Mouse (Mus musculus) liver, embryonic 14.5 days (tissue): Measurements from ENCODE around the gene Lcn3. TPM values are rescaled to one million over a fixed set of nuclear protein-coding genes. Genes with fewer than 3 reads are reported as not detected.

ENCODE experiments used
- ATAC-seq: fragments of 200-750 bp; cut with Nextera tagmentation; 2 replicates; pipeline ENCODE4 v1.8.0; 2017; ENCODE audit warnings: moderate number of reproducible peaks, mild to moderate bottlenecking, moderate library complexity; ENCODE audit not compliant: insufficient read depth
- DNase-seq, 3 experiments: peaks; one replicate each; pipeline ENCODE4 v3.0.0-alpha.2; 2012 to 2013; ENCODE audit warnings: low read depth in 3 of 3, low spot score in 3 of 3
- H3K27ac ChIP-seq: fragments of 300-500 bp; sonication (generic); 2 replicates; pipeline ENCODE4 v1.5.1; 2014; ENCODE audit warnings: moderate library complexity, mild to moderate bottlenecking, control low read depth, inconsistent platforms
- H3K27me3 ChIP-seq: fragments of 300-500 bp; sonication (generic); 2 replicates; pipeline ENCODE4 v1.6.1; 2014; ENCODE audit warnings: mild to moderate bottlenecking, low read length, moderate library complexity; ENCODE audit not compliant: control insufficient read depth, insufficient read depth
- H3K36me3 ChIP-seq: fragments of 300-500 bp; sonication (generic); replicated peaks from 2 replicates; pipeline ENCODE4 v1.6.1; 2014; ENCODE audit warnings: low read depth; ENCODE audit not compliant: control insufficient read depth, insufficient read depth
- H3K4me1 ChIP-seq, 2 experiments: fragments of 200-500 bp in 1 of 2; fragments of 300-500 bp in 1 of 2; sonication (generic) in 1 of 2; replicated peaks; 2 replicates each; pipeline ENCODE4 v1.6.1; 2012 to 2014; ENCODE audit warnings: antibody characterized with exemption in 1 of 2, inconsistent platforms in 1 of 2, low read length in 1 of 2; ENCODE audit not compliant: control insufficient read depth in 2 of 2, insufficient read depth in 2 of 2
- H3K4me2 ChIP-seq: fragments of 300-500 bp; sonication (generic); 2 replicates; pipeline ENCODE4 v1.6.1; 2014; ENCODE audit warnings: low read depth, mild to moderate bottlenecking, control low read depth, moderate library complexity
- H3K4me3 ChIP-seq, 2 experiments: fragments of 200-500 bp in 1 of 2; fragments of 300-500 bp in 1 of 2; sonication (generic) in 1 of 2; 2 replicates each; pipeline ENCODE4 v1.5.1; 2012 to 2014; ENCODE audit warnings: low read depth in 2 of 2, low read length in 2 of 2, mild to moderate bottlenecking in 2 of 2, control low read depth in 1 of 2, inconsistent platforms in 1 of 2, moderate library complexity in 1 of 2; ENCODE audit not compliant: insufficient read depth in 1 of 2
- H3K9ac ChIP-seq: fragments of 300-500 bp; sonication (generic); replicated peaks from 2 replicates; pipeline ENCODE4 v1.6.1; 2014; ENCODE audit warnings: mild to moderate bottlenecking, control low read depth, moderate library complexity
- H3K9me3 ChIP-seq: fragments of 300-500 bp; sonication (generic); 2 replicates; pipeline ENCODE4 v1.6.1; 2016; ENCODE audit warnings: low read length, mixed read lengths; ENCODE audit not compliant: control insufficient read depth
- CTCF ChIP-seq: IDR thresholded peaks from 2 replicates; pipeline ENCODE4 v1.5.1; 2016; ENCODE audit warnings: antibody characterized with exemption, low read depth, control low read depth
- EP300 ChIP-seq: IDR thresholded peaks from 2 replicates; pipeline ENCODE4 v1.6.1; 2016; ENCODE audit warnings: antibody characterized with exemption, low read depth
- WGBS: fragments of 180-500 bp; shearing (Covaris S2); extraction: QIAGEN DNeasy Blood & Tissue Kit; methylation state at CpG from one replicate; pipeline ENCODE4 v1.1.7; 2014; ENCODE audit not compliant: insufficient replicate concordance; 5-methylcytosine and 5-hydroxymethylcytosine counted together
- polyA plus RNA-seq, 2 experiments: library from polyadenylated mRNA; depleted of rRNA in 1 of 2; stranded (reverse) in 1 of 2; unstranded in 1 of 2; fragments of >200 nt; fragmentation: Nextera tagmentation in 1 of 2; extraction: Ambion mirVana in 1 of 2; gene quantifications; 2 replicates each; pipeline versions ENCODE4 v1.2.1 to v1.2.3; 2012 to 2014

The Lcn3 gene
- polyA plus RNA-seq, 2 experiments: not detected

GRCm38 (mm10) chr2:25754201-25754600 is 11.2 kb upstream of the Lcn3 start:
- H3K36me3 ChIP-seq: no peaks in the 10 kb centered on the region
- no peak for TF ChIP-seq EP300
- TF ChIP-seq CTCF: no peak
- no peaks in the 10 kb centered on the region for H3K4me1 ChIP-seq
- H3K4me3 ChIP-seq: no peak overlapping the region
- ATAC-seq (no peak), DNase-seq (no peak)
- H3K27ac ChIP-seq: no peak overlapping the region
- no peak overlapping the region for H3K4me2 ChIP-seq
- H3K27me3 ChIP-seq: no peaks in the 10 kb centered on the region
- no peak overlapping the region for H3K9ac ChIP-seq
- 63% methylated on average over 1 of the region's 1 CpGs for WGBS
- H3K9me3 ChIP-seq: no peaks in the 10 kb centered on the region

- TF ChIP-seq CTCF (no peak), EP300 (no peak)
- Histone ChIP-seq H3K27ac (no peak overlapping the region), H3K9me3 (no peaks in the 10 kb centered on the region), H3K36me3 (no peaks in the 10 kb centered on the region), H3K4me2 (no peak overlapping the region), H3K4me3 (no peak overlapping the region), H3K9ac (no peak overlapping the region), H3K4me1 (no peaks in the 10 kb centered on the region), H3K27me3 (no peaks in the 10 kb centered on the region)
- ATAC-seq (no peak), DNase-seq (no peak)
- 43% methylated on average over 4 of the region's 4 CpGs for WGBS
These were observed 7.2 kb upstream of the Lcn3 start for GRCm38 (mm10) chr2:25758064-25758625.

- Histone ChIP-seq H3K4me3 (no peak overlapping the region), H3K27me3 (no peaks in the 10 kb centered on the region), H3K4me2 (no peak overlapping the region), H3K9ac (no peak overlapping the region), H3K27ac (no peak overlapping the region), H3K36me3 (no peaks in the 10 kb centered on the region), H3K9me3 (no peaks in the 10 kb centered on the region), H3K4me1 (no peaks in the 10 kb centered on the region)
- no peak for DNase-seq
- WGBS: 58% methylated on average over 4 of the region's 4 CpGs
- no peak for ATAC-seq
- TF ChIP-seq CTCF (no peak), EP300 (no peak)
These were observed 2.4 kb downstream of the Lcn3 start for GRCm38 (mm10) chr2:25767764-25768163.

DNA sequence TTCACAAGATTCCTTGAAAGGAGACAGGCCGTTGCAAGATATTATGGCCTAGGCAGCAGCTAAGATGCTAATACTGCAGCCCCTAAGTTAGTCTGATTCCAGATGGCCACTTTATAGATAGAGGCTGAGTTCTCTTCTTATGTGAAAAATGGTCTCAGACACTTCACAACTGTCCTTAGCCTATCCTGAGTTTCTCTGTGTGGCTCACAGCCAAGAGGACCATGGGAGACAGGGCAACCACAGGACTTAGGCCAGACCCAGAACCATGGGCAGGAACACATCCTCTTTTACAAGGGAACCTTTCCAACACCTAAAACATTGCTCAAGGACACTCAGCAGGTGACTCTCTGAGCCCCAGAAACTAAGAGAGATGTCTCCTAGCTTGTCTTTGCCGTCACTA is 8.1 kb downstream of the Lcn3 start:
- Histone ChIP-seq H3K9ac (no peak overlapping the region), H3K4me1 (no peaks in the 10 kb centered on the region), H3K4me3 (no peak overlapping the region), H3K9me3 (no peaks in the 10 kb centered on the region), H3K27ac (no peak overlapping the region), H3K36me3 (no peaks in the 10 kb centered on the region), H3K4me2 (no peak overlapping the region), H3K27me3 (no peaks in the 10 kb centered on the region)
- ATAC-seq (no peak), DNase-seq (no peak)
- TF ChIP-seq EP300: no peak
- TF ChIP-seq CTCF: no peak
- WGBS: 59% methylated on average over 2 of the region's 2 CpGs

DNA sequence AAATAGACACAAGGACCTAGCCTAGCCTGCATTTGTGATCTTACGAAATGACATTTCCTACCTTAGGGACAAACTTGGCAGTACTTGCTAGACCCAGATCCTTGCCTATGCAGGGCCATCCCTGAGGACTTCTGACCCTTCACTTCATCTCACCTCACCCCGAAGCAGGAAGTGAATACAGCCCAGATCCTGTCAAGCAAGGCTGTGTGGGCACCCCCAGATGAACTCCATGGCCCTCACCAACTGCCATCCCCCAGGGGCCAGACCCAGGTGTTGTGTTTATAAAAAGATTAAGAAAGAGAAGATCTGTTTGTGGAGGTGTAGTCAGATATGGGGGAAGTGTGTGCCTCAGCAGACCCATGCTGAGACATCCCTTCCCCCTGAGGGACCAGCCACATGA is 9.3 kb downstream of the Lcn3 start:
- H3K27ac ChIP-seq: no peak overlapping the region
- WGBS: 49% methylated on average over 2 of the region's 2 CpGs
- no peaks in the 10 kb centered on the region for H3K9me3 ChIP-seq
- TF ChIP-seq CTCF (no peak), EP300 (no peak)
- no peaks in the 10 kb centered on the region for H3K36me3 ChIP-seq
- DNase-seq (no peak), ATAC-seq (no peak)
- no peak overlapping the region for H3K4me2 ChIP-seq
- no peak overlapping the region for H3K4me3 ChIP-seq
- no peak overlapping the region for H3K9ac ChIP-seq
- H3K27me3 ChIP-seq: no peaks in the 10 kb centered on the region
- H3K4me1 ChIP-seq: no peaks in the 10 kb centered on the region
